Mouse (Mus musculus) neutrophil, adult 65 days (primary cell): ENCODE data around the gene Olfr810. TPM values are rescaled to one million over a fixed set of nuclear protein-coding genes. Genes with fewer than 3 reads are reported as not detected.

ENCODE experiments used
- total RNA-seq: library from RNA; stranded (reverse); gene quantifications from 2 replicates; pipeline ENCODE4 v1.2.4, GENCODE M21; 2023

Gene Olfr810
- total RNA-seq = not detected in 2 replicates

GRCm38 (mm10) chr10:129794817-129795216 lies at the start of gene Olfr810:
Gene Olfr810 (minus strand): TSS chr10:129794917.

DNA sequence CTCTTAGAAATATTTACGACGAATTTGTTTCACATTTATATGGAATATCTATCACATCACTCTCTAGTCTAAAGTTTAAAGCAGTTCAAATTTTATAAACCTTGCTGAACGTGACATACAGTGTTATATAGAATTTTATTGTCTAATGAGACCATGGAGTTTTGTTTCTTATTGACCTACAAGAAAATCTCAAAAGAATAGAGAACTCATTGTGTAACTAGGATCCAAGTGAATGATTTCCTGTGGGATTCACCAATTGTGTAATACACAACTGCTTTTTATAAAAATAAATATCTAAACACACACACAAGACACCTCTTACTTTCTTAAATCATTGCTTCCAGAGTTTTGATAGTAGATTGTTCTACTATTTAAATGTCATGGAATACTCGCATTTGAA lies 9.6 kb upstream of the Olfr810 start, which contains the start of gene Olfr811:
TSS of gene Olfr811 (minus strand) at position 101 of the 400 bp plus-strand sequence.

DNA sequence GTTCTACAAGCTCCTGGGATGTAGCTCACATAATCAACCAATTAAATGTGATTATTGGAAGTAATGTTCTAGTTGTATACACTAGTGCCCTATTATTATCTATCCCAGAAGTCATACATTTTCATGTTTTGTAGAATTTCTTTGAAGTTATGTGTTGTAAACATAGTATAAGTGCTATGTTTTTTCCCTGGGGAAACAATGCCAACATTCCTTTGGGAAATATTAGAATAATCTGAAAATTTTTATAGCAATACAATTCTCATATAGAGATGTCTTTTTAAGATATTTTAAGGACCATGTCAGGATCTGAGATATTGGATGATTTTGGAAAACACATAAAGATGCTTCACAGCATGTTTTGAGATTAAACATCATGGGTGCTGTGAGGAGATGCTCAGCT lies 20.4 kb downstream of the Olfr810 start, which contains the start of gene Olfr809:
TSS of gene Olfr809 (plus strand) at position 301 of the 400 bp plus-strand sequence.

GRCm38 (mm10) chr10:129765182-129765581 lies 29.5 kb downstream of the Olfr810 start, which contains the start of gene Olfr808:
Gene Olfr808 (plus strand): TSS chr10:129765482.

GRCm38 (mm10) chr10:129757693-129758092 lies 37.0 kb downstream of the Olfr810 start, which contains the start of gene Olfr807:
Gene Olfr807 (minus strand): TSS chr10:129757793.

GRCm38 (mm10) chr10:129741821-129742220 lies 52.9 kb downstream of the Olfr810 start, which contains the start of gene Olfr806:
Gene Olfr806 (minus strand): TSS chr10:129741921.

Other genes with a start within 250 kb of the Olfr810 start
- not detected in 2 replicates for gene Olfr794, start 227.3 kb downstream of the Olfr810 start, total RNA-seq
- not detected in 2 replicates for gene Olfr796, start 182.3 kb downstream of the Olfr810 start, total RNA-seq
- not detected in 2 replicates for gene Olfr798, start 167.0 kb downstream of the Olfr810 start, total RNA-seq
- not detected in 2 replicates for gene Olfr799, start 157.4 kb downstream of the Olfr810 start, total RNA-seq
- gene Olfr800, start 137.2 kb downstream of the Olfr810 start, total RNA-seq = not detected in 2 replicates
- not detected in 2 replicates for gene Olfr801, start 121.1 kb downstream of the Olfr810 start, total RNA-seq
- gene Olfr802, start 106.7 kb downstream of the Olfr810 start, total RNA-seq = not detected in 2 replicates
- not detected in 2 replicates for gene Olfr803, start 100.6 kb downstream of the Olfr810 start, total RNA-seq
- not detected in 2 replicates for gene Olfr804, start 91.7 kb downstream of the Olfr810 start, total RNA-seq
- gene Olfr805, start 65.5 kb downstream of the Olfr810 start, total RNA-seq = not detected in 2 replicates
- not detected in 2 replicates for gene Olfr806, start 53.0 kb downstream of the Olfr810 start, total RNA-seq
- gene Olfr807, start 37.1 kb downstream of the Olfr810 start, total RNA-seq = not detected in 2 replicates
- not detected in 2 replicates for gene Olfr808, start 29.4 kb downstream of the Olfr810 start, total RNA-seq
- gene Olfr809, start 20.3 kb downstream of the Olfr810 start, total RNA-seq = not detected in 2 replicates
- gene Olfr811, start 9.5 kb upstream of the Olfr810 start, total RNA-seq = not detected in 2 replicates
- not detected in 2 replicates for gene Olfr812, start 51.2 kb upstream of the Olfr810 start, total RNA-seq
- not detected in 2 replicates for gene Olfr813, start 60.5 kb upstream of the Olfr810 start, total RNA-seq
- gene Olfr814, start 84.9 kb upstream of the Olfr810 start, total RNA-seq = not detected in 2 replicates
- not detected in 2 replicates for gene Olfr815, start 111.0 kb upstream of the Olfr810 start, total RNA-seq
- not detected in 2 replicates for gene Olfr816, start 120.7 kb upstream of the Olfr810 start, total RNA-seq
- not detected in 2 replicates for gene Olfr818, start 154.2 kb upstream of the Olfr810 start, total RNA-seq
- not detected in 2 replicates for gene Olfr819, start 172.3 kb upstream of the Olfr810 start, total RNA-seq
- not detected in 2 replicates for gene Olfr247, start 181.2 kb upstream of the Olfr810 start, total RNA-seq
- not detected in 2 replicates for gene Gm10310, start 190.1 kb upstream of the Olfr810 start, total RNA-seq
- not detected in 2 replicates for gene Olfr820, start 217.7 kb upstream of the Olfr810 start, total RNA-seq
- gene Olfr821, start 235.4 kb upstream of the Olfr810 start, total RNA-seq = not detected in 2 replicates